Mouse (Mus musculus) right cerebral cortex, postnatal 36 days (tissue): ENCODE measurements at regions not wholly inside any gene's neighbourhood (a gene's known extent, or its start where the extent isn't known, plus 50 kb on each side); places are given as distances from the start of the nearest gene placed in this dataset.
"Not testable (repeated sequence)": the region's sequence is repeated elsewhere in the genome, so short reads cannot be mapped to it uniquely, and the experiment has no call there.

Experiments
- DNase-seq, 2 experiments: peaks; one replicate each; pipeline ENCODE4 v3.0.0; 2022; ENCODE audit warnings: low spot score in 2 of 2, mixed read lengths in 1 of 2

GRCm38 (mm10) chr3:69669541-69669940 is 52.2 kb upstream of the Nmd3 start:
- DNase-seq = no peak

- DNase-seq = peak in 1 of 2 experiments; percentile 3
These were observed 54.0 kb upstream of the Nmd3 start for GRCm38 (mm10) chr3:69667820-69668219.

- no peak for DNase-seq
These were observed 54.4 kb upstream of the Nmd3 start for GRCm38 (mm10) chr3:69667359-69667758.

DNA sequence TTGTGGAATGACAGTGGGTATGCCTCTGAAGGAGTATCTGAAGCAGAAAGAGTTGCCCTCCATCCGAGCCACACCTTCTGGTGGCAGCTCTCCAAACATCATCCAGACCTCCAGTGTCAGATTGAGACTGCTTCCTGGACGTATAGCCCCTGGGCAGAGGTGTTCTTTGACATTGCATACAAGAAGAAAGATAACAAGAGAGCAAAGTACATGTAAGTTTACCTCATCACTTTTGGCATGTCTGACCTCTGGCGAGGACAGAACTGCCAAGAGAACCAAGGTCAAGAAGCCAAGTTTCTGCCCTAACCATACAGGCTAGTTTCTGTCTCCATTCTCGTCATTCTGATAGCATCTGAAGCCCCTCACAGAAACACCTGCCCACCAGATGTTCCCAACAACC is 57.5 kb upstream of the Nmd3 start:
- no peak for DNase-seq

DNA sequence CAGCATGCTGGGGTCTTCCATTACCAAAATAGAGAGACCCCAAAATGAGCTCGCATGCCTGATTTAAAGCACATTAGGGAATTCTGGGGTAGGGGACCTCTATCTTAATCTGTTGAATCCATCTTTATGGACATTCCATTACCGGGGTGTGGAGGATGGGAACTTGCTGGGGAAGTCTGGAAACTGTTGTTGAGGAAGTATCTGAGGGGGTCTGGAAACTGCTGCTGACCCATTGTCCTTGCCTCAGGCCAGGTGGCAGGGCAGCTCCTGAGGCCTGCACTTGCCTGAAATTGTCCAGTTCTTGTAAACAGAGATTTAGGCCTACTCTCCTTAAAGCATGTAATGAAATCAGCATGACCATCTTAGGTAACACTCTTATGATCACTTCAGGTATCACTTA is 59.4 kb upstream of the B3galnt1 start:
- DNase-seq = no peak

DNA sequence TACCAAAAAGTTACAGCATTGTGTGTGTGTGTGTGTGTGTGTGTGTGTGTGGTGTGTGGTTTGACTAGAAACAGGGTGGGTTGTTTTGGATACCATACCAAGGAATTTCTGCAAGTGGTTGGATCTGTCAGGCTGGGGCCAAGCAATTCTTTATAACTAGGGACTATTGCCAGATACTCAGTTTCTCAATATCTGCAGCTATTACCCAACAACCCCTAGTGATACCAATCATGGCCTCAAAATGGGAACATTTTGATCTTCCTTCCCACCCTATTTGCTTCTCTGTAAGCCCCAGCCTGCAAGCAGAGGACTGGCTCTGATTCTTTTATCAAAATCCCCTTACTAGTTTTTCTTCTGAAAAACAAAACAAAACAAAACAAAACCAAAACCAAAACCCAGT is 58.8 kb upstream of the B3galnt1 start:
- no peak for DNase-seq

GRCm38 (mm10) chr3:69655651-69656050 is 56.9 kb upstream of the B3galnt1 start:
- not testable (repeated sequence) for DNase-seq

DNA sequence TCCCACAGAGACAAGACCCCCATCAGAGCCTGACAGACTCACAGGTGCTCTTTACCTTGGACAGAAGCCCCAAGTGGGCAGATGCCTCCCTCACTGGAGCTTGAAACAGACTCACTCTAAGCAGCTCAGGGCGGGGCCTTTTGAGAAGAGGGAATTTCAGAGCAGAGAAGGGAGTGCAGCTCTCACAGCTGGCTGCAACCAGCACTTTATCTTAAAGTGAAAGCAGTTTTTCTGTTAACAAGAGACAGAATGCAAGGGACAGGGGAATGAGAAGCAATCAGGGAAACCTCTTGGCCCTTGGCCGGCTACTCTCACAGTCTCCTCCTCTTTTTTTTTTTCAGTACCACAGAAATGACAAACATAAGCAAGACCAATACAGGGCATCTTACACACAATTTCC is 56.2 kb upstream of the B3galnt1 start:
- DNase-seq = no peak

DNA sequence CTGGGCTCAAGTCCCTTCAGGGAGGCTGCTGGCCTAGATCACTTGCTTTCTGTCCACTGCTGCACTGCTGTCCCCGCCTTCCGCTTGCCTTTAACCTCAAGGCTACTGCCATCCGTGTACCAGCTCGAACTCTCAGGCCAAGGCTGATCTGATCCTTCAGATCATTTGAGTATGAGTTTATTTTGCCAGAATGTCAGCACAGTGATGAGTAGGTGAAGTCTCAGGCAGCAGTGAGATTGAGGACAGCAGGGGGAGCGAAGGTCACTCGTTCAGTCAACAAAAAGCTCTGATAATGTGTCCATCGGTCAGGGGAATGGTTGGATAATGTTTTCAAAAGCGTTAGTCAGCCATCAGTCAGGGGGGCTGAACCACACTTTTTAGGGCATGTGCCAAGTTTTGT is 54.6 kb upstream of the B3galnt1 start:
- DNase-seq = not testable (repeated sequence)

GRCm38 (mm10) chr3:69649561-69649960 is 50.8 kb upstream of the B3galnt1 start:
- no peak for DNase-seq
